Mouse (Mus musculus): Measurements from ENCODE around the gene Lix1l.

Lix1l gene

DNA sequence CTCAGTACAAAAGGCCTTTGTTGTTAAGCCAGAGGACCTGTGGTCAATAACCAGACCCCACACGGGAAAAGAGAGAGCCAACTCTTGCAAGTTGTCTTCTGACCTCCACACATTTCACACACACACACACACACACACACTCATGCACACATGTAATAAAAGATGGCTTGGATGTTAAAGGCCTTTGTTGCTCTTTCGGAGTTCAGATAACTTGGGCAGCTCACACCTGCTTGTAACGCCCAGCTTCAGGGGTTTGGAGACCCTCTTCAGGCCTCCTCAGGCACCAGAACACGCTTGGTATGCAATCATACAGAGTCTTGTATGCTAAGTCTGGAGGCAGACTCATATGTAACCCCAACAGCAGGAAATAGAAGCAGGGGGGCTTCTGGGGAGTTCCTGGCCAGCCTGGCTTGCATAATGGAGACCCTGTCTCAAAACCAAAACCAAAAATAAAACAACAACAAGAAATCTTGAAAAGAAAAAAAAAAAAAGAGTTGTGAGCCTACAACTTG lies 21.7 kb upstream of the Lix1l start:
- in situ Hi-C loops (cut with MboI, MseI): loop anchor here (5.0 kb wide), 1 partner anchor 37 kb away; no protein-coding TSS in a partner anchor

GRCm38 (mm10) chr3:96579885-96580454 lies 21.0 kb upstream of the Lix1l start:
- in situ Hi-C loops (cut with MboI, MseI): loop anchor here (5.0 to 10.0 kb wide), 3 partner anchors 38 to 1305 kb away; partner anchors contain the start of gene Pde4dip (in 1 of the 2)

GRCm38 (mm10) chr3:96581141-96581540 lies 19.8 kb upstream of the Lix1l start:
- in situ Hi-C loops (cut with MboI, MseI): loop anchor here (5.0 to 10.0 kb wide), 2 partner anchors 61 to 1304 kb away; partner anchors contain the start of gene Pde4dip (in 1 of the 2)

DNA sequence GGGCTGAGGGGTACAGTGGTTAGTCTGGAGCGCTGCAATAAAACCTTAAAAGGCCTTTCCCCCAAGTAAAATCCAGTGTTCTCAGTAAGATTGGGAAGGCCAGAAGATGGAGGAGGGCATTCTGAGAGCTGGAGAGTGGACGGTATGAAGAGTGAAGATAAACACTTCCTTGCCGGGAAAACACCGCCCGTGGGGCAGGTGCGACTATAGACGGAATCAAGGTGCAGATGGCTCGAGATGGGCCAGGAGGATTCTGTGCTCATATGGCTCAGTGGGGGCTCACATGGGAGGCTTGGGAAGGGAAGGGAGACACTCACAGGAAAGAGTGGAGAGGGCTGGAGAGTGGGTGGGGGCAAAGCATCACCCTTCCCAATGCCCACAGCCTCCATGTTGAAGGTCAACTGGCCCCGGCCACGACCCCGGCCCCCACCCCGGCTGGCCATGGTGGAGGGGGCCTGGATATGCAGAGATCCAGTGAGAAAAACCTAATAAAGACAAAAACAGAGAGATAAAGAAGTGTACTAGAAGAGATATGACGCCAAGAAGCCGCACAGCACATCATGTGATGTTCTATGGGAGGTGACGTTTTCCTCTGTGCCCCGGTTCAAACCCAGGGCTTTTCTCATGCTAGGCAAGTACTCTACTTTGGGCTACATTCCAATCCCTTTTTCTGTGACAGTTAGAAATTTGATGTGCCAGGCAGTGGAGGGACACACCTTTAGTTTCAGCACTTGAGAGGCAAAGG lies 19.0 kb upstream of the Lix1l start:
- in situ Hi-C loops (cut with MboI, MseI): loop anchor here (5.0 to 10.0 kb wide), 2 partner anchors 60 to 1303 kb away; partner anchors contain the start of gene Pde4dip (in 1 of the 2)

DNA sequence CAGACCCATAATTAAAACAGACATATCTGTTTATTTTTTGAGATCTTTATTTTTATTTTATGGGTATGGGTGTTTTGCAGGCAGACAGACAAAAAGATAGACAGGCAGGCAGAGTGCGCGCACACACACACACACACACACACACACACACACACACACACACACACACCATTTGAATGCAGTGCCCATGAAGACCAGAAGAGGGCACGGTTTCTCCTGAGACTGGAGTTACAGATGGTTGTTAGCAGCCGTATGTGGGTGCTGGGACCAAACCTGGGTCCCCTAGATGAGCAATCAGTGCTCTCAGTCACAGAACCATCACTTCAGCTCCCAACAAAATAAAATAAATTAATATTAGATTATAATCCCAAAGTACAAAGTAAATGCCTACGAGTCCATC lies 17.6 kb upstream of the Lix1l start:
- in situ Hi-C loops (cut with MboI, MseI): loop anchor here (5.0 to 10.0 kb wide), 2 partner anchors 59 to 1301 kb away; partner anchors contain the start of gene Pde4dip (in 1 of the 2)

DNA sequence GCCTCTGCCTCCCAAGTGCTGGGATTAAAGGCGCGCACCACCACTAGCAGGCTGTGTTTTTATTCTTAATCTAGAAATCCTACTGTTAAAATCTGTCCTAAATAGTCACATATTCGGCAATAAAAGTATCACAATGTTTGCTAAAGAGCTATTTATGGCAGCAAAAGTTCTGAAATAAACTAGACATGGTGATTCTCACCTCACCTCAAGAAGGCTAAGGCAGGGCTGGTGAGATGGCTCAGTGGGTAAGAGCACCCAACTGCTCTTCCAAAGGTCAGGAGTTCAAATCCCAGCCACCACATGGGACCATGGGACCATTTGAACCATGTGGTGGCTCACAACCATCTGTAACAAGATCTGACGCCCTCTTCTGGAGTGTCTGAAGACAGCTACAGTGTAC lies 10.3 kb upstream of the Lix1l start:
- in situ Hi-C loops (cut with MboI, MseI): no loop called here

DNA sequence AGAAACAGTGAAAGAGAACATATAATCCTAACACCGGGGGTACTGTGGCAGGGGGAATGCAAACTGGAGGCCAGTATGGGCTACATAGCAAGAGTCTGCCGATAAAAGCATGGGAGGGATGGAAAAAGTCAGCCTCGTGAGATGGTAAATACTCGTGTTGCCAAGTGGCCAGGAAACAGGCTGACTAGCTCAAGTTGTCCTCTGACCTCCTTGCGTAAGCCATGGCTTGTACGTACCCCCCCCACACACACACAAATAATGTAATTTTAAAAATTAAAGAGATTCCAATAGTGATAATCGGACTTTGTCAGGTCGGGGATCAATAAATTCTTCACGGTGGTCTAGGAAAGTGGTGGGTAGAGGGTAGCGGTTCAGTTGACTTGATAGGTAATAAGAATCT lies 7.6 kb upstream of the Lix1l start:
- in situ Hi-C loops (cut with MboI, MseI): no loop called here

DNA sequence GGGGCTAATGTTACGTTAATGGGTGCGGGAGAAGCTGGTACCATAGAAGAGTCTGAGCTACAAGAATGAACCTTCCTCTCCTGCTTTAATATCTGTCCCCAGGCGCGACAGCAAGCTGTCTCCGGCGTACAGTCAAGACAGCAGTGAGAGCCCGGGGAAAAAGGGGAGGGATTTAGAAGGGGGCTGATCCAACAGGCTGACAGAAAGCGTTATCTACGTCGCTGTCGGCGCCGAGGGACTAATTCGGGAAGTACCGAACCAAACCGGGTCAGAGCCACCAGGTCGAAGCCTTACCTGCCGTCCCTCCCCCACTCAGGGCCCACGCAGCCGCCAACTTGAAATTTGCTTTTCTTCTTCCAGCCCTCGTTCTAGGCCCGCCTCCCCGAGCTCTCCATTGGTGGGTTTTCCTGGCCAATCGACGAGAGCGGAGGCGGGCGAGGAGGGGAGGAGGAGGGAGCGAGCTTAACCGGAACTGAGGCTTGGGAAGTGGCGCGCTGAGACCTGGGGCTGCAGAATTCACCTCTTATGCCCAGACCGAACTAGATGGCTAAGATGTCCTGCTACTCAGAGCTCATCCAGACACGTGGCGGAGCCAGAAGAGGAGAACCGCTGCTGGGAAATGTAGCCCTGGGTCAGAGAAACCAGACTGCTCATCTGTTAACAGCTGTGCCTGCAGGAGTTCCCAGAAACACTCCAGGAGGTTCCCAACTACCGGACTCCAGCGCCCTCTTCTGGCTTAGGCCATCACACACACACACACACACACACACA lies 7.0 kb upstream of the Lix1l start, which contains the start of gene Polr3gl:
Gene Polr3gl, minus strand, starts transcription at position 392 of the 771 bp plus-strand sequence.
- in situ Hi-C loops (cut with MboI, MseI): no loop called here

DNA sequence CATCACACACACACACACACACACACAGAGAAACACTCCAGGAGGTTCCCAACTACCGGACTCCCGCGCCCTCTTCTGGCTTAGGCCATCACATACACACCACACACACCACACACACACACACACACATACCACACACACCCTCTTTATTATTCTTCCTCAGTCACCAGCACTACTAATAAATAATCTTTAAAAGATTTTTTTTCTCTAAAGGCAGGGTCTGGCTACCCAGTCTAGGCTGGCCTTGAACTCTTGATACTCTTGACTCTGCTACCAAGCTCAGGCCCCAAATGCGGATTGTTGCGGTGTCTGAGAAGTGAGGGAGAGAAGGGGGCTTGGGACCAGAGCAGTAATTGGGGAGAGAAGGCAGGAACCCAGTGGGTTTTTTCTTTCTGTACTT lies 6.1 kb upstream of the Lix1l start:
- in situ Hi-C loops (cut with MboI, MseI): no loop called here

- in situ Hi-C loops (cut with MboI, MseI): no loop called here
These were observed 5.3 kb upstream of the Lix1l start for GRCm38 (mm10) chr3:96595661-96596060.

GRCm38 (mm10) chr3:96596228-96596707 lies 4.7 kb upstream of the Lix1l start, which contains the start of gene Ankrd34a:
Gene Ankrd34a, plus strand, starts transcription at chr3:96596636.
- in situ Hi-C loops (cut with MboI, MseI): no loop called here

GRCm38 (mm10) chr3:96596855-96597254 lies 4.1 kb upstream of the Lix1l start:
- in situ Hi-C loops (cut with MboI, MseI): no loop called here

- in situ Hi-C loops (cut with MboI, MseI): no loop called here
These were observed 3.5 kb upstream of the Lix1l start for GRCm38 (mm10) chr3:96597435-96597891.

- in situ Hi-C loops (cut with MboI, MseI): no loop called here
These were observed 2.5 kb upstream of the Lix1l start for GRCm38 (mm10) chr3:96598156-96599068.

- in situ Hi-C loops (cut with MboI, MseI): no loop called here
These were observed 1.9 kb upstream of the Lix1l start for GRCm38 (mm10) chr3:96599069-96599393.

DNA sequence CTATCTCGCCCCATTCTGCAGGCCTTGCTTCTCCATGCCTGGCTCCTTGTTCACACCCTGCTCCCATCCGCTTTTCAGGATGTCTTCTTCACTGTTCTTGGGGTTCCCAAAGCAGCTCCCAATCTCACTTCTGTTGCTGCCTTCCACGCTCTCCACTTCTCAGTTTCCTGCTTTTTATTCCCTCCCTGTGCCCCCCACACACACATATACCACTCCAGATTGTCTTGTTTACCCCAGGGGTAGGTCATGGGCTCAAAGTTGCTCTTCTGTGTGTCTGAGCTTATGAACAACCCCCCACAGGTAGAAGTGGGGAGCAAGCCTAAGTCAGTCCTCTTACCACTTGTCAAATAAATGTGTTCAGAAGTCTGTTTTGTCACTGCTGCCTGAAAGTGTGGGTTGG lies 1.5 kb upstream of the Lix1l start:
- in situ Hi-C loops (cut with MboI, MseI): no loop called here

- in situ Hi-C loops (cut with MboI, MseI): loop anchor here in 1 of 2 experiments (10.0 kb wide), 1 partner anchor 717 kb away; the partner anchor contains the start of gene Ciart
These were observed 370 bp downstream of the Lix1l start for GRCm38 (mm10) chr3:96601251-96601787.

GRCm38 (mm10) chr3:96601941-96602703 lies 1.2 kb downstream of the Lix1l start:
- in situ Hi-C loops (cut with MboI, MseI): loop anchor here in 1 of 2 experiments (10.0 kb wide), 1 partner anchor 717 kb away; the partner anchor contains the start of gene Ciart

DNA sequence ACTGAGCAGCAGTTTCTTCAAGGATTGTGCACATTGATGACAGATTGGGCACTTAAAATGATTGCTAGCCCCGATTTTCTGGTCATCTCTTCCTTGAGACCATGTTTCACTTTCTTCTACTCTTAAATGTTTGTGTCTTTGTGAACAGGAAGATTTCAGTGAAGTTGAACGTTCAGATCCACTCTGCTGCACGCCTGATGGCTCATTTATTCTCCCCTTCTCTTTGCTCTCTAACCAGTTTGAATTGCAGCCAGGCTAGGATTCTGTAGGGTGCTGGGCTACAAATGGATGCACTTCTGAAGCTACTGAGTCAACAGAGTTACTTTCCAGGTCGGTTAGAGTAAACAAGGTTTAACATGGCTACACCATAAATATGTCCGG lies 1.7 kb downstream of the Lix1l start:
- in situ Hi-C loops (cut with MboI, MseI): loop anchor here in 1 of 2 experiments (10.0 kb wide), 1 partner anchor 718 kb away; the partner anchor contains the start of gene Ciart
